Mouse (Mus musculus): ENCODE data around the gene Nup107. TPM values are rescaled to one million over a fixed set of nuclear protein-coding genes. Genes with fewer than 3 reads are reported as not detected.

Gene Nup107
- total RNA-seq, 2 experiments from 2014 or later = 17.3 to 20.7 TPM

- no peak for DNase-seq (ENCODE audit: low spot score in 2 of 2)
Measured at GRCm38 (mm10) chr10:117803870-117804850, 11.7 kb upstream of the Nup107 start.

DNA sequence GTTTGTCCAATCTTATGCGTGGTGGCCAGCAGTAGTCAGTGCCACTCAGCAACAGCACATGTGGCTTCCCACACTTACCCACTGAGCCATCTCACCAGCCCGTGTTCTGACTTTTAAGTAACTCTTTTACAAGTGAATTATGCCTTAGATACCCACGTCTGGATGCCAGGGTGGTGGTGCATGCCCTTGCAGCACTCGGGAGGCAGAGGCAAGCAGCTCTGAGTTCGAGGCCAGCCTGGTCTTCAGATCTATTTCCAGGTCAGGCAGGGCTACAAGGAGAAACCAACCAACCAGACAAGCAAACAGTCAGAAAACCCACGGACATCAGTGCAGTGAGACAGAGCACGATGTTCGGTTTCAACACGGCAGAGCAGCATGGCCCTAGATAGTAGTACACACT is 9.4 kb upstream of the Nup107 start:
- DNase-seq (ENCODE audit: low spot score in 2 of 2) = no peak

GRCm38 (mm10) chr10:117799806-117800205 is 7.3 kb upstream of the Nup107 start:
- no peak for DNase-seq (ENCODE audit: low spot score in 2 of 2)

DNA sequence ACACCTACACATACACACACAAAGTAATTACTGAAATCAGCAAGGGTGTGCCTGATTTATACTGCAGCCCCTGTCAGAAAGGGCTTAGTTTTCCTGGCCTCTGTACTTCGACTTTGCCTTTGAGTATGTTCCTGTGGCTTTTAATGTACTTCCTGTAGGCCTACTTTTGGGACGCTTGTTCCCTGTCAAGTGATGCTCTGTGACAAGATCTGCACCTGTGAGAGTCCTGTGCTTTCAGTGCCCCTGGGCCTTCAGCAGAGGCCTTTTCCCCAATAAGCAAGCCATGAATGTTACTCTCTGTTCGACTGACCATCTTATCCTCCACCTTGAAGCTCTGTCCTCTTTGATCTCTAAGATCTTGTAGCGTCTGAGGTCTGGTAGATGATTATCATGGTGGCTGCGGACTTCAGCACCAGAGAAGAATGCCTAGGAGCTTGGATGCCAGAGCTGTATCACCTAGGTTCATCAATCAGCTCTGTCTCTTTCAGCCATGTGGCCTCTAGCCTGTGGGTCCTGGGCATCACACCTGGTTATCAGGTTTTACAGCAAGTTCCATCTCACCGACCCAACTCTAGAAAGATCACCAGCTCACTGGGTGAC is 6.0 kb upstream of the Nup107 start:
- DNase-seq (ENCODE audit: low spot score in 2 of 2) = no peak

- no peak for DNase-seq (ENCODE audit: low spot score in 2 of 2)
Measured at GRCm38 (mm10) chr10:117797684-117798083, 5.2 kb upstream of the Nup107 start.

DNA sequence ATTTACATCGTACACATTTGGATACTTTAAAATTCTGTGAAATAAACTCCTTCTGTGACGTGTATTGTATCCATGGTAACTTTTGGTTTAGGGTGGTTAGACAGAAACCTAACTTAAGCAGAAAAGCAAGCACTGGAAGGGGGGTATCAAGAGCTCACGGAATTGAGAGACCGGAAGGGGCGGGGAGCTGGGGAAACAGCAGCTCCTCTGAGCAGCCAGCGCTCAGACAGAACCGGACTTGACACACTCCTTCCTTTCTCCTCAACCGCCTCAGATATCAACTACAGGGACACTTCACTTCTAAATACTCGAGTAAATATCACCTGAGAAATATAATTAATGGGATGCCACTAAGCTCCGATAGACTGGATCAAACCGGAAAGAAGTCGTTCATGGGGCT is 4.6 kb upstream of the Nup107 start:
- DNase-seq (ENCODE audit: low spot score in 2 of 2) = no peak

DNA sequence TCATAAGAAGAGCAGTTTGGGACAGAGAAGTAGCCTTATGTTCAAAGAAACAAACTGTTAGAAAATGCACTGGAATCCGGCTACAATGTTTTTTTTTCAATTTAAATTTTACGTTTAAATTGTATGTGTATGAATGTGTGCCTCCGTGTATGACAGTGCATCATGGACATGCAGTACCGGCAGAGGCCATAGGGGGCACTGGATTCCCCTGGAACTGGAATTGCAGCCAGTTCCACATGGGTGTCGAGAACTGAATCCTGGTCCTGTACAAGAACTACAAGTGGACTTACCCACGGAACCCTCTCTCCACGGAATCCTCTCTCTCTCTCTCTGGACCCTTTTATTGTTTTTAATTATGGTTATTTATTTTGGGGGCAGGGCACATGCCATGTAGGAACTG is 3.7 kb upstream of the Nup107 start:
- DNase-seq (ENCODE audit: low spot score in 2 of 2) = no peak

DNA sequence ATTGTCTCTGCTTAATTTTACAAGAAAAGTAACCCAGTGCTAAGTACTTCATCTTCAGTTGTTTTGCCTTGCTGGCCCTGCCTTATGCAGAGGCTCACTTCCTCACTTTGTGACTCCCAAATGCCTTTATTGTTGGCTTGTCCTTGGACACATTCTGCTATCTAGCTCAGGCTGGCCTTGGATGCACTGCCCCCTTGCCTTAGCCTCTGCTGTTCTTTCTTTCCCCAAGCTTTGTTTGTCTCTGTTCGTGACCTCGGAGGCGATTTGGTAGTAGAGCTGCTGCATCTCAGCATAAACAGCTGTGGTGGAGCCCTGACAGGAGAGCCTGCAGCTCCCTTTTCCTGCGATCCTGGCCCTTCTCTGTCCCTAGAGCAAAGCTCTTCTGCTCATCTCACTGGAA is 2.7 kb upstream of the Nup107 start:
- DNase-seq (ENCODE audit: low spot score in 2 of 2) = no peak

DNA sequence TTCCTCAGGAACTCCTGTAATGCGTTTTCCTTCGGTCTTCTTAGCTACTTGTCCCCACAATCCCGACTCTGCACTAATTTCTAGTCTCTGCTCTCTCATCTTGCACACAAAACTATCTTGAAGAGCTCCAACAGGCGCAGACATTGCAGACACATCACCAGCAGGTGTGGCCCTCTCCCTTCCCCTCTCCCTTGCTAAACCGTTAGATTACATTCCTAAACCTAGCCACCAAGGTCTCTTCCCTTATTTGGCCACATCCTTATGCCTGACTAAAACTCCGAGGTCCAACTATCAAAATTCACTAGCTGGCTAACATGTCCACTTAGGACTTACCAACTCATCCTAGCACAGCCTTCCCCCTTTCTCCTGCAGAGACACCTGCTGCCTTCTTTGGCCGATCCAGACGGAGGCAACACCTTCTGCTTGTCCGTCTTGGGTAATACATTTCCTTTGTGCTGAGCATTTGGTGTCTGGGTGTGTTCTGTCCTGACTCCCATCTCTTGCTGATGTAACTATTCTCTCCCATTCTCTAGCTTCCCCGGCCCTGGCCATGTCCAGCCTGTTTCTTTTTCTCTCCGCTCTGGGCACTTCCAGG is 1.0 kb upstream of the Nup107 start:
- DNase-seq (ENCODE audit: low spot score in 2 of 2) = no peak

GRCm38 (mm10) chr10:117791171-117791470 is 1.4 kb downstream of the Nup107 start:
- no peak for DNase-seq (ENCODE audit: low spot score in 2 of 2)

GRCm38 (mm10) chr10:117790421-117791170 is 1.9 kb downstream of the Nup107 start:
- DNase-seq (ENCODE audit: low spot score in 2 of 2) = no peak

DNA sequence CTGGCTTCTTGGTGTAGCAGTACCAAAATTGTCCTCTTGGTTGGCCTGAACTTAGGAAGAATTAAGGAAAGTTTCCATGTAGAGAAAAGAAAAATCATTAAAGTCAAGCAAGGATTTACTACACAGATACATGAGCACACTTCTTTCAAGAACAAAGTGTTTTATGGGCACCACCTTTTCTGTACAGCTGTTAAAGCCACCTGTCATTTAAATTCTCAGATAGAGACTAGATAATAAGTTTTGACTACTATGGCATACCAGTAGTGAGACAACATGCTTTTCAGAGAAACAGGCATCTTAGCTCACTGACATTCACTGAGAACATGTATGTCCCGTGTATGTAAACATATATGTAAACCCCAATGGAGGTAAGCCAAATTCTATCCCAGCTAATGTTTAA is 2.5 kb downstream of the Nup107 start:
- DNase-seq (ENCODE audit: low spot score in 2 of 2) = no peak

DNA sequence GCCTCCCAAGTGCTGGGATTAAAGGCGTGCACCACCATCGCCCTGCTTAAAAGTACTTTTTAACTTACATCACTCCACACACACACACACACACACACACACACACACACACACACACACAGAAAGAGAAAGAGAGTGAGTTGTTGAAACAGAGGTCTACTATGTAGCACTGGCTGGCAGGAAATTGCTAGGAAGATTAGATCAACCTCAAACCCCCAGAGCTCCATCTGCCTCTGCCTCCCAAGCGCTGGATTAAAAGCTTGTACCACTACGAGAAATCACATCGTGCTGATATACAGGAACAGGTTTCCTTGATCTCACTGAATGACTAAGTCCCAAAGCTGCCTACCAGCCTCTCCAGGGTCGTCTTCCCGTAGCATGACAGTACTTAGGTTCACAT is 7.9 kb downstream of the Nup107 start:
- no peak for DNase-seq (ENCODE audit: low spot score in 2 of 2)

DNA sequence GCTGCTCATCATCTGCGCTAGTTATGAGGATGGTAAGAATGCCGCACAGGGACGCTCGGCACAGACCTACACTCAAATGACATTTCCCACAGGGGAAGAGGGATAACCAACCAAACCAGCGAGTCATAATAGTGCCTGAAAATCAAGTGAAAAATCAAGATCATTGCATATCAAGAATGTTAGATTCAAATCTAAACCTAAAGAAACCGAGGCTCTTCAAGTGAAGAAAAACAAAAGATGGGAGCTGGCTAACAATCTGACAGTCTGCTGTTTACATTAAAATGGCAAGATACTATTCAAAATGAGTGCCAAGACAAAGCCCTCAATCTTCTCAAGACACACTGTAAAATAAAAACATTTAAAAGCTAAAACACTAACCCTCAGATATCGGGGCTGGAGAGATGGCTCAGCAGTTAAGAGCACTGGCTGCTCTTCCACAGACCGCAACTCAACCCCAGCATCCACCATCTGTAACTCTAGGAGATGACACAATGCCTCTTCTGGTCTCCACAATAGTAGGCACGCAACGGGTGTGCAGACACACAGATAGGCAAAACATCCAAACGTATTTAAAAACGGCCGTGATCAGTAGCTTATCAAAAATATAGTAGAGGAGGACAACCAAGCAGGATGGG is 8.6 kb downstream of the Nup107 start:
- no peak for DNase-seq (ENCODE audit: low spot score in 2 of 2)

- no peak for DNase-seq (ENCODE audit: low spot score in 2 of 2)
Measured at GRCm38 (mm10) chr10:117782491-117783260, 9.8 kb downstream of the Nup107 start.

DNA sequence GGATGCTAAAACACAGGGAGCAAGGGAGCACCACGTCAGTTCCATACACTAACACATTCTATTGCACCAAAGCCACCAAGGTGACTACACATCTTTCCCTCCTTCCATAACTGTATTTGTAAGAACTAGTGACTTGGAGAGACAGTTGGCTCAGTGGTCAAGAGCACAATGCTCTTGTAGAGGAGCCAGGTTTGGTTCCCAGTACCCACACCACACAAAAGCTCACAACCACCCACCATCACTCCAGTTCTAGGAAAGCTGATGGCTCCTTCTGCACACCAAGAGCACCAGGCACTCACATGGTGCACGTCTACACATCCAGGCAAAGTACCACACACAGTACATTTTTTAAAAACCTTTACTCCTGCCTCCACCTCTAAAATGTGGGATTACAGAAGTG is 10.4 kb downstream of the Nup107 start:
- no peak for DNase-seq (ENCODE audit: low spot score in 2 of 2)

GRCm38 (mm10) chr10:117781021-117781725 is 11.3 kb downstream of the Nup107 start:
- DNase-seq (ENCODE audit: low spot score in 2 of 2) = no peak

GRCm38 (mm10) chr10:117780306-117780911 is 12.1 kb downstream of the Nup107 start:
- no peak for DNase-seq (ENCODE audit: low spot score in 2 of 2)

- no peak for DNase-seq (ENCODE audit: low spot score in 2 of 2)
Measured at GRCm38 (mm10) chr10:117779581-117780305, 12.8 kb downstream of the Nup107 start.
